Mouse (Mus musculus): ENCODE measurements around the gene Timm17b. TPM values are rescaled to one million over a fixed set of nuclear protein-coding genes. Genes with fewer than 3 reads are reported as not detected.
"Not testable (repeated sequence)": the region's sequence is repeated elsewhere in the genome, so short reads cannot be mapped to it uniquely, and the experiment has no call there.

The Timm17b gene
- total and polyA plus RNA-seq, 2 experiments from 2014 or later = 43.4 to 141 TPM

DNA sequence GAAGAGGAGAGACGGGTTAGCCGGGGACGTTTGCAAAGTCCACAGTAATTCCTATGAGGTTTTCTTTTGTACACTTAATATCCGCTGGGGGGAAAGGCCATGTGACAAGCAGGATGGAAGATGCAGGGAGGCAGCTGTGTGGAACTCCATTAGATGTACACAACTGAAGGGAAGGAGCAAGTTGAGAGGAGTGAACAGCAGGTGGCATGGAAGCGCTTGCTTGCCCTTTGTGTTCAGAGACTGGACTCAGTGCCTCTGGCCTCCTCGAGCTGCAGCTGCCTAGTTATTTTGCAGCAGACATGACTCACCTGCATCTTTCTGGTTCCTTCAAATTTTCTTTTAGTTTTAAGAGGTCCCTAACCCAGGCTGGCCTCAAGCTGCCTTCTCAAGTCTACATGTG, 11.3 kb downstream of the Timm17b start:
- Histone ChIP-seq H3K4me2 (ENCODE audit: low read depth, low read length, poor library complexity, severe bottlenecking) (no peak overlapping the region), H3K4me3 (ENCODE audit: low read depth, low read length) (no peak overlapping the region), H3K9me3 (ENCODE audit: low read length) (no peaks in the 10 kb centered on the region), H3K36me3 (ENCODE audit: insufficient read depth, low read length) (no peaks in the 10 kb centered on the region), H3K27me3 (ENCODE audit: insufficient read depth, low read length) (no peaks in the 10 kb centered on the region), H3K9ac (replicated peaks; ENCODE audit: low read length, poor library complexity, severe bottlenecking) (no peak overlapping the region), H3K27ac (ENCODE audit: low read depth, low read length) (no peak overlapping the region), H3K4me1 (ENCODE audit: insufficient read depth, low read length) (no peaks in the 10 kb centered on the region)
- ATAC-seq (ENCODE audit: low FRiP score) (no peak), DNase-seq (ENCODE audit: low spot score) (peak; percentile 28)
- WGBS = 46% methylated on average over 6 of the region's 6 CpGs
- peak; percentile 43 for TF ChIP-seq CTCF (IDR thresholded peaks at IDR 0.05)

DNA sequence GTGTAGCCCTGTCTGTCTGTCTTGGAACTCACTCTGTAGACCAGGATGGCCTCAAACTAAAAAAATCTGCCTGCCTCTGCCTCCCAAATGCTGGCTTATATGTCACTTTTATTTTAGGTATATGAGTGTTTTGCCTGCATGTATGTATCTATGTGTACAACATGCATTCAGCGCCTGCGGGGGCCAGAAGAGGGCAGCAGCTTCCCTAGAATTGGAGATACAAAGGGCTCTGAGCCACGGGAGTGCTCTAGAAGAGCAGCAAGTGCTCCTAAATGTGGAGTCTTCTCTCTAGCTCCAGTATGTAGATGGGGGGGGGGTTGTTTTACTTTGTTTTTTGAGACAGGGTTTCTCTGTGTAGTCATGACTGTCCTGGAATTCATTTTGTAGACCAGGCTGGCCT, 16.5 kb downstream of the Timm17b start:
- H3K36me3 ChIP-seq (ENCODE audit: insufficient read depth, low read length); H3K4me1 ChIP-seq (ENCODE audit: insufficient read depth, low read length); H3K27me3 ChIP-seq (ENCODE audit: insufficient read depth, low read length); H3K9ac ChIP-seq (replicated peaks; ENCODE audit: low read length, poor library complexity, severe bottlenecking); H3K27ac ChIP-seq (ENCODE audit: low read depth, low read length); H3K9me3 ChIP-seq (ENCODE audit: low read length); H3K4me3 ChIP-seq (ENCODE audit: low read depth, low read length); DNase-seq (ENCODE audit: low spot score); ATAC-seq (ENCODE audit: low FRiP score); H3K4me2 ChIP-seq (ENCODE audit: low read depth, low read length, poor library complexity, severe bottlenecking): not testable (repeated sequence)
- TF ChIP-seq CTCF (IDR thresholded peaks at IDR 0.05) = peak; percentile 37
- WGBS = 25% methylated on average over 3 of the region's 3 CpGs

DNA sequence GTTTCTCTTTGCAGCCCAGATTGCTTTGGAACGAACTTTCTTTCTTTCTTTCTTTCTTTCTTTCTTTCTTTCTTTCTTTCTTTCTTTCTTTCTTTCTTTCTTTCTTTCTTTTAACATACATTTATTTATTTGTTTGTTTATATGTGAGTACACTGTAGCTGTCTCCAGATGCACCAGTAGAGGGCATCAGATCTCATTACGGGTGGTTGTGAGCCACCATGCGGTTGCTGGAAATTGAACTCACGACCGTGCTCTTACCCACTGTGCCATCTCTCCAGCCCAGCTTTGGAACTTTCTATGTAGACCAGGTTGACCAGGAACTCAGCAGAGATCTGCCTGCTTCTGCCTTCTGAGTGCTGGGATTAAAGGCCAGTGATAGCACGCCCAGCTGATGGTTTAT, 18.8 kb downstream of the Timm17b start:
- WGBS = 79% methylated on average over 6 of the region's 6 CpGs
- not testable (repeated sequence) for H3K4me2 ChIP-seq (ENCODE audit: low read depth, low read length, poor library complexity, severe bottlenecking)

DNA sequence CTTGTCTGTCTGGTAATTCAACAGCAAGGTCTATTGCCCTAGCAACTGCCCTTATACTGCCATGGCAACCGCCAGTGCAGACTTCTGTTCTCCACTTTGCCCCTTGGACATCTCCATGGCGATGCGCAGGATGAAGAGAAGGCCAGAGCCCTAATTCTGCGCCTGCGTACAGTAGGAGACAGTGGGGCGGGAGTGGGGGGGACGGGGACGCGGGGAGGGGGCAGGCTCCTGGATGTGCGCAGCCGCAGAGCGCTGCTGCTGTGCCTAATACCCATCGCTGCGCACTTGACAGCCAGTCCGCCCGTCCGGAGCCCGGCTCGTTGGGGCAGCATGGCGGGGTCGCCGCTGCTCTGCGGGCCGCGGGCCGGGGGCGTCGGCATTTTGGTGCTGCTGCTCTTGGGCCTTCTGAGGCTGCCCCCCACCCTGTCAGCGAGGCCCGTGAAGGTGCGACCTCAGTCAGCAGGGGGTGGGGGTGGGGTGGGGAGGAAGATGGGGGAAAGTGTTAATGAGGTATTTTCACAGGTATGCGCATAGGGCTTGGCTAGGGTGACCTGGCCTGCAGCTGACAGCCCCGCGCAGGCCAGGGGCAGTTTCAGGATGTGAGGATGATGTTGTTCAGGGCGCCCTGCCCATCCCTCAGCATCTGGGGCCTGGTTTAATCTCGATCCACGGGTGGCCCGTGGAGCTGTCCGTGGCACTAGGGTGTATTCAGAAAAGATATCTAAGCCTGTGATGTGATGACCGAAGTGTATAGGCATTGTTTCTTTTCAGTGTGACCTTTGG, 20.6 kb downstream of the Timm17b start, which contains the start of gene Pcsk1n:
Gene Pcsk1n, plus strand, starts transcription at position 222 of the 783 bp plus-strand sequence.
- H3K27me3 ChIP-seq (ENCODE audit: insufficient read depth, low read length) = no peaks in the 10 kb centered on the region
- peak within 1 kb of the TSS; percentile 77 for H3K9ac ChIP-seq (replicated peaks; ENCODE audit: low read length, poor library complexity, severe bottlenecking)
- 14% methylated on average over 33 of the region's 40 CpGs for WGBS
- peak; percentile 88 for DNase-seq (ENCODE audit: low spot score)
- no peaks in the 10 kb centered on the region; the same call in 1 of the 2 replicates for H3K36me3 ChIP-seq (ENCODE audit: insufficient read depth, low read length)
- peak within 1 kb of the TSS; percentile 62 for H3K4me2 ChIP-seq (ENCODE audit: low read depth, low read length, poor library complexity, severe bottlenecking)
- H3K9me3 ChIP-seq (ENCODE audit: low read length) = no peaks in the 10 kb centered on the region
- peak within 1 kb of the TSS; percentile 48 for H3K4me3 ChIP-seq (ENCODE audit: low read depth, low read length)
- peak; percentile 91 for ATAC-seq (ENCODE audit: low FRiP score)
- peak within 1 kb of the TSS; percentile 77 for H3K27ac ChIP-seq (ENCODE audit: low read depth, low read length)
- H3K4me1 ChIP-seq (ENCODE audit: insufficient read depth, low read length) = no peaks in the 10 kb centered on the region
- no peak for TF ChIP-seq CTCF (IDR thresholded peaks at IDR 0.05)

More for the DNA sequence above, 18.8 kb downstream of the Timm17b start:
- H3K9ac ChIP-seq (replicated peaks; ENCODE audit: low read length, poor library complexity, severe bottlenecking); H3K9me3 ChIP-seq (ENCODE audit: low read length); H3K4me3 ChIP-seq (ENCODE audit: low read depth, low read length); DNase-seq (ENCODE audit: low spot score); ATAC-seq (ENCODE audit: low FRiP score); H3K4me1 ChIP-seq (ENCODE audit: insufficient read depth, low read length); H3K27me3 ChIP-seq (ENCODE audit: insufficient read depth, low read length); H3K36me3 ChIP-seq (ENCODE audit: insufficient read depth, low read length); H3K27ac ChIP-seq (ENCODE audit: low read depth, low read length): not testable (repeated sequence)

DNA sequence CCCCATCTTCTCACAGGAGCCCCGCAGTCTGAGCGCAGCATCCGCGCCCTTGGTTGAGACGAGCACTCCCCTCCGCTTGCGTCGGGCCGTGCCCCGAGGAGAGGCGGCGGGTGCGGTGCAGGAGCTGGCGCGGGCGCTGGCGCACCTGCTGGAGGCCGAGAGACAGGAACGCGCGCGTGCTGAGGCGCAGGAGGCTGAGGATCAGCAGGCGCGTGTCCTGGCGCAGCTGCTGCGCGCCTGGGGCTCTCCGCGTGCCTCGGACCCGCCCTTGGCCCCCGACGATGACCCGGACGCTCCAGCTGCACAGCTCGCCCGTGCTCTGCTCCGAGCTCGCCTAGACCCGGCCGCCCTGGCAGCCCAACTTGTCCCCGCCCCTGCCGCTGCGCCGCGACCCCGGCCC, 22.9 kb downstream of the Timm17b start:
- Histone ChIP-seq H3K9me3 (ENCODE audit: low read length) (no peaks in the 10 kb centered on the region), H3K4me3 (ENCODE audit: low read depth, low read length) (peak overlapping the region; percentile 48), H3K27ac (ENCODE audit: low read depth, low read length) (peak overlapping the region; percentile 77), H3K4me2 (ENCODE audit: low read depth, low read length, poor library complexity, severe bottlenecking) (peak overlapping the region; percentile 62), H3K4me1 (ENCODE audit: insufficient read depth, low read length) (no peaks in the 10 kb centered on the region), H3K27me3 (ENCODE audit: insufficient read depth, low read length) (no peaks in the 10 kb centered on the region), H3K36me3 (ENCODE audit: insufficient read depth, low read length) (no peaks in the 10 kb centered on the region; the same call in 1 of the 2 replicates), H3K9ac (replicated peaks; ENCODE audit: low read length, poor library complexity, severe bottlenecking) (peak overlapping the region; percentile 77)
- no peak for ATAC-seq (ENCODE audit: low FRiP score)
- DNase-seq (ENCODE audit: low spot score) = peak; percentile 14
- TF ChIP-seq CTCF (IDR thresholded peaks at IDR 0.05) = no peak
- 16% methylated on average over 31 of the region's 48 CpGs for WGBS

DNA sequence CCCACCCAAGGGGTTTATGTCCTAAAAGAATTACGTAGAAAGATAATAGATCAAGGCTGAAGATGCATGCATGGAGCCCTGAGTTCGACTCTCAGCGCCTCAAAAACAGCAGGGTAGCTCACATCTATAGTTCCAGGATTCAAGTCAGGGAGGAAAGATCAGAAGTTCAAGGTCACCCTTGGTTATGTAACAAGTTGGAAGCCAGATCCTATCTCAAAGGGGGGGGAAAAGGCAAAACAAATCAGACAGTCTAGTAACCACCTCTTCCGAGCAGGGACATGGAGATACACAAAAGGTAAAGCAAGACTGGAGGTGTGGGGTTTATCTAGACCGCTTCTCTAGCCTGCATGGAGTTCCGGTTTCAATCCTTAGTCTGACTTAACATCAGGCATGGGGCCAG, 27.1 kb downstream of the Timm17b start:
- Histone ChIP-seq H3K4me2 (ENCODE audit: low read depth, low read length, poor library complexity, severe bottlenecking) (no peak overlapping the region), H3K27me3 (ENCODE audit: insufficient read depth, low read length) (no peaks in the 10 kb centered on the region), H3K9me3 (ENCODE audit: low read length) (no peaks in the 10 kb centered on the region; the same call in 1 of the 2 replicates), H3K27ac (ENCODE audit: low read depth, low read length) (no peak overlapping the region), H3K9ac (replicated peaks; ENCODE audit: low read length, poor library complexity, severe bottlenecking) (no peak overlapping the region), H3K4me3 (ENCODE audit: low read depth, low read length) (no peak overlapping the region), H3K36me3 (ENCODE audit: insufficient read depth, low read length) (peaks cover 4% of the 10 kb centered on the region), H3K4me1 (ENCODE audit: insufficient read depth, low read length) (no peaks in the 10 kb centered on the region)
- WGBS = 77% methylated on average over 6 of the region's 6 CpGs
- no peak for DNase-seq (ENCODE audit: low spot score)
- TF ChIP-seq CTCF (IDR thresholded peaks at IDR 0.05) = no peak
- no peak for ATAC-seq (ENCODE audit: low FRiP score)
